Mouse (Mus musculus): ENCODE measurements around the gene Pla2g16. TPM values are rescaled to one million over a fixed set of nuclear protein-coding genes. Genes with fewer than 3 reads are reported as not detected.

Pla2g16 gene
- polyA plus RNA-seq (2015; fragmentation: Nextera tagmentation; extraction: Ambion mirVana), result 2.2 and 3.1 TPM in 2 replicates

DNA sequence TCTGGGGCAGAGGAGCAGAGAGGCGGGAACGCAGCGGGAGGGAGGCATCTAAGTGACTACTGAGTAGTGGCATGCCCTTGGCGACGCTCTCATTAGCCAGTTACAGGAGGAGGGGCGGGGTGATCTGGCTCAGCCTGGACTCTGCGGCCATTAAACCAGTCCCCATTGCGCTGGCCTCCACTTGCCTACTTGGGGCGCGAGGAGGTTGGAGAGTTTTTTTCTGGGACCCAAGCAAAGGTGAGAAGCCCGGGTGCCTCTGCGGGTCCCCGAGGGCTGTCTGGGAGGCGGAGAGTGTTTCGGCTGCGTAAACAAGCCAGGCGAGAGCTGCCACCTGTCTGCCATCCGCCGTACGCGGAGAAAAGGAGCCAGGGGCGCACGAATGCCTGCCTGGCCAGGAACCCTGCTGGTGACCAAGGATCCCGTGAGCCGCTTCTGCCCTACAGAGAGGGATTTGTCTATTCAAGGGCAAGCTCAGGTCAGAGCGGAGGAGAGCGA lies at the start of gene Pla2g16:
Gene Pla2g16 (plus strand): TSS at position 132 of the 495 bp plus-strand sequence.
- Histone ChIP-seq H3K27me3 (ENCODE audit: control insufficient read depth, insufficient read depth, low read depth, low read length) (no peaks in the 10 kb centered on the region), H3K9ac (ENCODE audit: low read depth, low read length) (peak within 1 kb of the TSS; percentile 8; the same call in 1 of the 2 replicates), H3K4me1 (ENCODE audit: control insufficient read depth, insufficient read depth, low read length) (peaks cover 2% of the 10 kb centered on the region; the same call in 1 of the 2 replicates), H3K27ac (ENCODE audit: low read length) (no peak within 1 kb of the TSS), H3K9me3 (replicated peaks; ENCODE audit: control insufficient read depth, low read length, poor library complexity, severe bottlenecking) (no peaks in the 10 kb centered on the region), H3K36me3 (ENCODE audit: control insufficient read depth, insufficient read depth, low read length) (no peaks in the 10 kb centered on the region), H3K4me3 (ENCODE audit: low read depth, low read length) (peak within 1 kb of the TSS; percentile 39), H3K4me2 (ENCODE audit: low read length) (peak within 1 kb of the TSS; percentile 63)
- 0% methylated on average over 27 of the region's 27 CpGs for WGBS
- ATAC-seq, result peak; percentile 62; the same call in 1 of the 2 replicates

DNA sequence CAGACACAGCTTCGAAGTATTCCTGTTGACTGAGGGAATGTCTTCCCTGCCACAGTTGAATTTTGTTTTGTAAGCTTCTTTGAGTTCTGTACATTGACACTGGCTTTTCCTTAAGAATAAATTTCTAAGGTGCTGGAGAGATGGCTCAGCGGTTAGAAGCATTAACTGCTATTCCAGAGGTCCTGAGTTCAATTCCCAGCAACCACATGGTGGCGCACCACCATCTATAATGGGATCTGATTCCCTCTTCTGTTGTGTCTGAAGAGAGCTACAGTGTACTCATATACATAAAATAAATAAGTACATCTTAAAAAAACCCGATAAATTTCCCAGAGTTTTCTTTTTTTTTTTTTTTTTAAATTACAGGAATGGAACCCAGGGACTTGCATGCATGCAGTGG lies 49.2 kb upstream of the Pla2g16 start:
- no peaks in the 10 kb centered on the region for H3K9me3 ChIP-seq (replicated peaks; ENCODE audit: control insufficient read depth, low read length, poor library complexity, severe bottlenecking)
- no peak overlapping the region for H3K27ac ChIP-seq (ENCODE audit: low read length)
- H3K4me2 ChIP-seq (ENCODE audit: low read length), result no peak overlapping the region
- H3K9ac ChIP-seq (ENCODE audit: low read depth, low read length), result no peak overlapping the region
- H3K4me3 ChIP-seq (ENCODE audit: low read depth, low read length), result no peak overlapping the region
- 76% methylated on average over 4 of the region's 4 CpGs for WGBS
- peaks cover 9% of the 10 kb centered on the region; the same call in 1 of the 2 replicates for H3K36me3 ChIP-seq (ENCODE audit: control insufficient read depth, insufficient read depth, low read length)
- H3K27me3 ChIP-seq (ENCODE audit: control insufficient read depth, insufficient read depth, low read depth, low read length), result no peaks in the 10 kb centered on the region
- ATAC-seq, result no peak
- no peaks in the 10 kb centered on the region for H3K4me1 ChIP-seq (ENCODE audit: control insufficient read depth, insufficient read depth, low read length)

DNA sequence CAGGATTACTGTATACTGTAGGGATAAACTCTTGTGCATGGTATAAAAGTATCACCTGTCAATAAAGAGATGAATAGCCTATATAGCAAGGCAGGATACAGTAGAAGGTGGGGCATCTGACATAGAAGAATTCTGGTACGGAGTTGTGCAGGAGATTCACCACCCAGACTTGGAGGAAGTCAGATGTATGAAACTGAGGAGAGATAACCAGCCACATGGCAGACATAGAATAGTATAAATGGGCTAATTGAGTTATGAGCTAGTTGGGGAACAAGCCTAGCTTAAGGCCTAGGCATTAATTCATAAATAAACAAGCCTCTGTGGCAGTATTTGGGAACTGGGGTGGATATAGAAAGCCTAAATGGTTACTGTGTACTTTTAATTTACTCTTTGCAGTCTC lies 40.8 kb upstream of the Pla2g16 start:
- ATAC-seq, result no peak

DNA sequence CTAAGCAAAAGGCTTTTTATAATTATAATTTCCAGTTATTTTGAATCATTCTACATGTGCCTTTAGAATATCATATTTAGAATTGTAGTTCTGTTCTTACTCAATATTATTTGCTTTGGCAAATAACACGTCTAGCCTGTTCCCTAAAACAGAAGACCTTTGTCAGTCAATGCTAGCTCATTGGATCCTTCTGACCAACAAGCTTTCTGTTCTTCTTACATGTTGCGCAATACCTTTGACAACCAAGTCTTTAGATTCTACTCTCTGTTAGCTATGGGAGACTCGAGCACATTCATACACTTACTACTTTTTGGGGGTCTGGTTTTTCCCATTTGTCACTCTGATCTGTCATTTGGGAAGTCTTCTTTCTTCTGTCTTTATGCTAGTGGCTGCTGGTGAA lies 35.6 kb upstream of the Pla2g16 start:
- Histone ChIP-seq H3K4me2 (ENCODE audit: low read length) (no peak overlapping the region), H3K27ac (ENCODE audit: low read length) (no peak overlapping the region), H3K27me3 (ENCODE audit: control insufficient read depth, insufficient read depth, low read depth, low read length) (no peaks in the 10 kb centered on the region), H3K9ac (ENCODE audit: low read depth, low read length) (no peak overlapping the region), H3K9me3 (replicated peaks; ENCODE audit: control insufficient read depth, low read length, poor library complexity, severe bottlenecking) (no peaks in the 10 kb centered on the region), H3K4me3 (ENCODE audit: low read depth, low read length) (no peak overlapping the region), H3K4me1 (ENCODE audit: control insufficient read depth, insufficient read depth, low read length) (no peaks in the 10 kb centered on the region), H3K36me3 (ENCODE audit: control insufficient read depth, insufficient read depth, low read length) (peaks cover 19% of the 10 kb centered on the region)
- ATAC-seq, result no peak
- 93% methylated on average over 3 of the region's 3 CpGs for WGBS

More for the DNA sequence above, 40.8 kb upstream of the Pla2g16 start:
- Histone ChIP-seq H3K9me3 (replicated peaks; ENCODE audit: control insufficient read depth, low read length, poor library complexity, severe bottlenecking) (no peaks in the 10 kb centered on the region), H3K4me2 (ENCODE audit: low read length) (no peak overlapping the region), H3K4me1 (ENCODE audit: control insufficient read depth, insufficient read depth, low read length) (no peaks in the 10 kb centered on the region), H3K27ac (ENCODE audit: low read length) (no peak overlapping the region), H3K27me3 (ENCODE audit: control insufficient read depth, insufficient read depth, low read depth, low read length) (no peaks in the 10 kb centered on the region), H3K36me3 (ENCODE audit: control insufficient read depth, insufficient read depth, low read length) (peaks cover 9% of the 10 kb centered on the region), H3K4me3 (ENCODE audit: low read depth, low read length) (no peak overlapping the region), H3K9ac (ENCODE audit: low read depth, low read length) (no peak overlapping the region)
- 87% methylated on average over 1 of the region's 1 CpGs for WGBS

DNA sequence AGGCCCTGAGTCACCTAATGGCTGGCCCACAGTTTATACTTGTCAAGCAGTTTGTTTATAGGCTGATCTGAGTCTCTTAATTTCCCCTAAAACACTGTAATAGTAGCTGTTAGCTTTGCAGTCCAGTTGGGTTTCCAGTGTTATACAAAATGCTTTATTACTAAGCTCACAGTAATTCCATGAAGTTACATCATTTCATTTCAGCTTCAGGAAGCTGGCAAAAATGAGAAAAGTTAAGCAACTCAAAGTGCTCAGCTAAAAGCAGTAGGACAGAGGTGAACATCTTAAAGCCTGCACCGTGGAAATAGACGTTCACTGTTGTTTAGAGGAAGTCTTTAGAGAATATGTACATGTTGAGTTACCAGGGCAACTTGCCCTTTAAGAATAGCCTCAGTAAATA lies 34.4 kb upstream of the Pla2g16 start:
- no peak overlapping the region for H3K4me2 ChIP-seq (ENCODE audit: low read length)
- ATAC-seq, result no peak
- no peak overlapping the region for H3K4me3 ChIP-seq (ENCODE audit: low read depth, low read length)
- no peak overlapping the region for H3K9ac ChIP-seq (ENCODE audit: low read depth, low read length)
- no peak overlapping the region for H3K27ac ChIP-seq (ENCODE audit: low read length)
- peaks cover 19% of the 10 kb centered on the region for H3K36me3 ChIP-seq (ENCODE audit: control insufficient read depth, insufficient read depth, low read length)
- 96% methylated on average over 2 of the region's 2 CpGs for WGBS
- no peaks in the 10 kb centered on the region for H3K4me1 ChIP-seq (ENCODE audit: control insufficient read depth, insufficient read depth, low read length)
- H3K27me3 ChIP-seq (ENCODE audit: control insufficient read depth, insufficient read depth, low read depth, low read length), result no peaks in the 10 kb centered on the region
- H3K9me3 ChIP-seq (replicated peaks; ENCODE audit: control insufficient read depth, low read length, poor library complexity, severe bottlenecking), result no peaks in the 10 kb centered on the region

DNA sequence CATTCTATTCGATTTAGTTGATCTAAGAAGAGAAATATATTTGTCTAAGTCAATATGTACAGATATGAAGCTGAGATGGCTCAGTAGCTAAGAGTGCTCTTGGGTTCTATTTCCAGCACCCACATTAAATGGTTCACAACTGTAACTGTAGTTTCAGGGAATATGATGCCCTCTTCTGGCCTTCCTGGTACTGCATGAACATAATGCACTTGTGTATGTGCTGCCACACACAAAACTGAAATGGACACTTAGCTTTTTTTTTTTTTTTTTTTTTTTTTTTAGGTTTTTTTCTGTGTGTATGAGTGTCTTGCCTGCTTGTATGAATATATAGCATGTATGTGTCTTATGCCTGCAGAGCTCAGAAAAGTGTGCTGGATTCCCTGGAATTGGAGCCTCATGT lies 34.0 kb upstream of the Pla2g16 start:
- H3K27me3 ChIP-seq (ENCODE audit: control insufficient read depth, insufficient read depth, low read depth, low read length), result no peaks in the 10 kb centered on the region
- H3K4me1 ChIP-seq (ENCODE audit: control insufficient read depth, insufficient read depth, low read length), result no peaks in the 10 kb centered on the region
- 93% methylated on average over 1 of the region's 1 CpGs for WGBS
- H3K9ac ChIP-seq (ENCODE audit: low read depth, low read length), result no peak overlapping the region
- ATAC-seq, result no peak
- H3K9me3 ChIP-seq (replicated peaks; ENCODE audit: control insufficient read depth, low read length, poor library complexity, severe bottlenecking), result no peaks in the 10 kb centered on the region
- no peak overlapping the region for H3K4me2 ChIP-seq (ENCODE audit: low read length)
- peaks cover 19% of the 10 kb centered on the region for H3K36me3 ChIP-seq (ENCODE audit: control insufficient read depth, insufficient read depth, low read length)
- H3K27ac ChIP-seq (ENCODE audit: low read length), result no peak overlapping the region
- no peak overlapping the region for H3K4me3 ChIP-seq (ENCODE audit: low read depth, low read length)

DNA sequence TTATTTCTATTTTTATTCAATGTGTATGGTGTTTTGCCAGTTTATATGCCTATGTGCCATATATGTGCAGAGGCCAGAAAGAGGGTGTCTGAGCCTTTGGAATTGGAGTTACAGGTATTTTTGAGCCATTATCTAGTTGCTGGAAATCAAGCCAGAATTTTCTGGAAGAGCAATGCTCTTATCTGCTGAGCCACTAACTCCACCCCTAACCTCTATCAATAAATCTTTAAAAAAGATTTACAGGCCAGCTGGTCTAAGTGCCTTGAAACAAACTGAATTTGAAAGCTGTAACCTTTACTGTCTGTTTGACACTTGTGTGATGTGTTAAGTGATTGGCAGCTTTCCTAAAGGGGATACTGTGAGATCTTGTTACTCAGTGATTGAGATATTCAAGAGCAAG lies 33.5 kb upstream of the Pla2g16 start:
- Histone ChIP-seq H3K9ac (ENCODE audit: low read depth, low read length) (no peak overlapping the region), H3K4me2 (ENCODE audit: low read length) (no peak overlapping the region), H3K27me3 (ENCODE audit: control insufficient read depth, insufficient read depth, low read depth, low read length) (no peaks in the 10 kb centered on the region), H3K4me1 (ENCODE audit: control insufficient read depth, insufficient read depth, low read length) (no peaks in the 10 kb centered on the region), H3K9me3 (replicated peaks; ENCODE audit: control insufficient read depth, low read length, poor library complexity, severe bottlenecking) (no peaks in the 10 kb centered on the region), H3K27ac (ENCODE audit: low read length) (no peak overlapping the region), H3K4me3 (ENCODE audit: low read depth, low read length) (no peak overlapping the region), H3K36me3 (ENCODE audit: control insufficient read depth, insufficient read depth, low read length) (peaks cover 19% of the 10 kb centered on the region)
- no peak for ATAC-seq

DNA sequence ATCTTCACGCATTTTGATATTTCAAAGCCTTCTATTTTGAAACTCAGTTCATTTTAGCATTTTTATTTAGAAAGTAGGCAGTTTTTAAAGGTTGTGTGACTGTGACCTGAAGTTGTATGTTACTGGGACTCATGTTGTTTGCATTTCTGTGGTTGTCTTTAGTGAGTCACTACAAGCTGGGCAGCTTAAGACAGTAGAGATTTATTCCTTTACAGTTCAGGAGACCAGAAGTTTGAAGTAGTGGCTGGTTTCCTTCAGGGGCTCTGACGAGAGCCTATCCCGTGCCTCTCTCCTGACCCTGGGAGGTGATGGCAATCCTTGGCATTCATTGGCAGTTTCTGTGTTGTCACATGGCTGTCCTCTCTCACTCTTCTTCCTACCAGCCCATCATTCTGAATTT lies 32.4 kb upstream of the Pla2g16 start:
- H3K4me3 ChIP-seq (ENCODE audit: low read depth, low read length), result no peak overlapping the region
- H3K9me3 ChIP-seq (replicated peaks; ENCODE audit: control insufficient read depth, low read length, poor library complexity, severe bottlenecking), result no peaks in the 10 kb centered on the region
- no peaks in the 10 kb centered on the region for H3K27me3 ChIP-seq (ENCODE audit: control insufficient read depth, insufficient read depth, low read depth, low read length)
- WGBS, result 88% methylated on average over 3 of the region's 3 CpGs
- ATAC-seq, result no peak
- no peak overlapping the region for H3K4me2 ChIP-seq (ENCODE audit: low read length)
- no peaks in the 10 kb centered on the region for H3K4me1 ChIP-seq (ENCODE audit: control insufficient read depth, insufficient read depth, low read length)
- peaks cover 17% of the 10 kb centered on the region for H3K36me3 ChIP-seq (ENCODE audit: control insufficient read depth, insufficient read depth, low read length)
- H3K27ac ChIP-seq (ENCODE audit: low read length), result no peak overlapping the region
- no peak overlapping the region for H3K9ac ChIP-seq (ENCODE audit: low read depth, low read length)

DNA sequence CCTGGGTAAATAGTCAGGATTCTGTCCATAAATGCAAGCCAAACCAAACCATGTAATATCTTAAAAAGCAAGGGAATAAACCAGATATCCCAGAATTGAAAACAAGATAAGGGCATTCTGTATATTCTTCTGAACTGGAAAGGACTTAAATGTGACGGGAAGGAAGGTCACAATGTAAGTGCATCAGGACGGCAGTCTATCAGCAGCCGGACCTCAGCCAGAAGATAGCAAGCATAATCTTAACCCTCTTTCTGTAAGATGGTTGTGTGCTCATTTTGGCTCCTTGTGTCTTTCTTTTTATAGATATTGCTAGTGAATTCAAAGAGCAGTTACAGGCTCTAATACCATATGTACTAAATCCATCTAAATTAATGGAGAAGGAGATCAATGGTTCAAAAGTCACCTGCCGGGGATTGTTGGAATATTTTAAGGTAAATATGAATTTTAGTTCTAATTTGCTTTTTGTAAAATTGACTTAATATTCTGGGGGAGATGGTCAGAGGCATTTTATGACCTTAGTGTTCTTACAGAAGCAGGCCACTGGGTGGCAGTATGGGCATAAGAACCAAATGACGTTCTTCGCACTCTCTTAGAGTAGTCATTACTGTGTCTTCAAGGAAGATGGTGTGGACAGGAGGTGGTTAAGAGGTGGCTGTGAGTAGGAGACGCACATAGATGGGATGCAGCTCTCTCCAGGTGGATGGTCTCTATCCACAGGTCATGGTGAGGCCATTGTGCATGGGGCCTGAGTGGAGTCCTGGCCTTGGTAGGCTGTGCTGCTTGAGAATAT lies 28.4 kb upstream of the Pla2g16 start:
- 59% methylated on average over 7 of the region's 7 CpGs for WGBS
- Histone ChIP-seq H3K36me3 (ENCODE audit: control insufficient read depth, insufficient read depth, low read length) (peaks cover 9% of the 10 kb centered on the region; the same call in 1 of the 2 replicates), H3K4me2 (ENCODE audit: low read length) (no peak overlapping the region), H3K9me3 (replicated peaks; ENCODE audit: control insufficient read depth, low read length, poor library complexity, severe bottlenecking) (no peaks in the 10 kb centered on the region), H3K9ac (ENCODE audit: low read depth, low read length) (no peak overlapping the region), H3K4me3 (ENCODE audit: low read depth, low read length) (no peak overlapping the region), H3K4me1 (ENCODE audit: control insufficient read depth, insufficient read depth, low read length) (no peaks in the 10 kb centered on the region), H3K27me3 (ENCODE audit: control insufficient read depth, insufficient read depth, low read depth, low read length) (no peaks in the 10 kb centered on the region), H3K27ac (ENCODE audit: low read length) (no peak overlapping the region)
- ATAC-seq, result 0 out of 2 replicates have a peak, but pooled peaks have one; percentile 67

All from midbrain, embryonic 16.5 days (tissue).